Mouse (Mus musculus) midbrain, embryonic 13.5 days (tissue): Measurements from ENCODE around the gene Lrrc7. TPM values are rescaled to one million over a fixed set of nuclear protein-coding genes. Genes with fewer than 3 reads are reported as not detected.
A peak's percentile ranks its signal among the peaks of the same experiment; 100 is the strongest.

Source experiments
- ATAC-seq: fragments of 200-750 bp; cut with Nextera tagmentation; 2 replicates; pipeline ENCODE4 v1.8.0; 2017; ENCODE audit warnings: mild to moderate bottlenecking, moderate TSS enrichment, moderate library complexity
- H3K27ac ChIP-seq: fragments of 300-500 bp; sonication (generic); 2 replicates; pipeline ENCODE4 v1.5.1; 2015; ENCODE audit warnings: inconsistent platforms, mild to moderate bottlenecking, moderate library complexity
- H3K27me3 ChIP-seq: fragments of 300-500 bp; sonication (generic); 2 replicates; pipeline ENCODE4 v1.6.1; 2015; ENCODE audit warnings: mild to moderate bottlenecking, inconsistent platforms
- H3K36me3 ChIP-seq: fragments of 300-500 bp; sonication (generic); 2 replicates; pipeline ENCODE4 v1.6.1; 2015; ENCODE audit warnings: mild to moderate bottlenecking, inconsistent platforms
- H3K4me1 ChIP-seq: fragments of 300-500 bp; sonication (generic); replicated peaks from 2 replicates; pipeline ENCODE4 v1.6.1; 2015; ENCODE audit warnings: inconsistent platforms
- H3K4me2 ChIP-seq: fragments of 300-500 bp; sonication (generic); replicated peaks from 2 replicates; pipeline ENCODE4 v1.6.1; 2015; ENCODE audit warnings: moderate library complexity, mild to moderate bottlenecking, inconsistent platforms
- H3K4me3 ChIP-seq: fragments of 300-500 bp; sonication (generic); replicated peaks from 2 replicates; pipeline ENCODE4 v1.5.1; 2015; ENCODE audit warnings: mild to moderate bottlenecking, inconsistent platforms
- H3K9ac ChIP-seq: fragments of 300-500 bp; sonication (generic); replicated peaks from 2 replicates; pipeline ENCODE4 v1.6.1; 2015; ENCODE audit warnings: mild to moderate bottlenecking, inconsistent platforms
- H3K9me3 ChIP-seq: fragments of 300-500 bp; sonication (generic); 2 replicates; pipeline ENCODE4 v1.6.1; 2016; ENCODE audit warnings: mild to moderate bottlenecking, inconsistent platforms
- WGBS: fragments of 180-500 bp; shearing (Covaris S2); methylation state at CpG from one replicate; pipeline ENCODE4 v1.1.7; 2015; 5-methylcytosine and 5-hydroxymethylcytosine counted together
- polyA plus RNA-seq: library from polyadenylated mRNA; unstranded; fragments of >200 nt; fragmentation: Nextera tagmentation; extraction: Ambion mirVana; gene quantifications from 2 replicates; pipeline ENCODE4 v1.2.1, GENCODE M21; 2015

Lrrc7 gene
- polyA plus RNA-seq, 1 experiment from 2014 or later, result 9.2 TPM

- Histone ChIP-seq H3K4me1 (peaks cover 12% of the 10 kb centered on the region), H3K4me2 (no peak overlapping the region), H3K27me3 (no peaks in the 10 kb centered on the region), H3K9ac (no peak overlapping the region), H3K9me3 (no peaks in the 10 kb centered on the region), H3K27ac (no peak overlapping the region), H3K4me3 (no peak overlapping the region), H3K36me3 (no peaks in the 10 kb centered on the region)
- no peak for ATAC-seq
- 87% methylated on average over 2 of the region's 2 CpGs for WGBS
Observed at GRCm38 (mm10) chr3:158040755-158041154, 521.3 kb downstream of the Lrrc7 start.

- 82% methylated on average over 3 of the region's 3 CpGs for WGBS
- Histone ChIP-seq H3K27me3 (no peaks in the 10 kb centered on the region), H3K9me3 (no peaks in the 10 kb centered on the region), H3K36me3 (no peaks in the 10 kb centered on the region), H3K4me1 (peaks cover 29% of the 10 kb centered on the region), H3K27ac (no peak overlapping the region), H3K9ac (no peak overlapping the region), H3K4me3 (no peak overlapping the region), H3K4me2 (no peak overlapping the region)
- no peak for ATAC-seq
Observed at GRCm38 (mm10) chr3:158038106-158038505, 523.9 kb downstream of the Lrrc7 start.

- ATAC-seq, result peak; percentile 96
- peaks cover 37% of the 10 kb centered on the region for H3K4me1 ChIP-seq
- peak within 1 kb of the TSS; percentile 77 for H3K9ac ChIP-seq
- H3K4me3 ChIP-seq, result peak within 1 kb of the TSS; percentile 91
- H3K36me3 ChIP-seq, result no peaks in the 10 kb centered on the region
- peak within 1 kb of the TSS; percentile 74 for H3K4me2 ChIP-seq
- WGBS, result under 1% methylated on average over 55 of the region's 55 CpGs
- peak within 1 kb of the TSS; percentile 77 for H3K27ac ChIP-seq
- no peaks in the 10 kb centered on the region for H3K9me3 ChIP-seq
- H3K27me3 ChIP-seq, result no peaks in the 10 kb centered on the region
Observed at GRCm38 (mm10) chr3:158036329-158036988, 525.6 kb downstream of the Lrrc7 start, which contains the start of the genes Srsf11 and Lrrc40. Srsf11 (minus strand) TSS chr3:158036639. Lrrc40 (plus strand) TSS chr3:158036662.

DNA sequence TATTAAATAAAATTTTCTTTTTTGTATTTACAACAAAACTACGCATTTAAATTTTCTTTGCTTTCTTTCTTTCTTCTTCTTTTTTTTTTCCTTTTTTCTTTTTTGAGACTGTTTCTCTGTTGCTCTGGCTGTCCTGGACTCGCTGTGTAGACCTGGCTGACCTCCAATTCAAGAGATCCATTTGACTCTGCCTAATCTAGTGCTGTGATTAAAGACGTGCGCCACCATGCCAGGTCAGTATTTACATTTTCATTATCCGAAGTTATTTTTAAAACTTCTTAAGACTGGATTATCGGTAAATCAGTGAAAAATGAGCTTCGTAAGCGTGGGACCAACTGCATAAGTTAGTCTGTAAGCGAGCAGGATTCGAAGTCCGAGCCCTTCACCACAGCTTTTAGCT, 526.2 kb downstream of the Lrrc7 start:
- no peaks in the 10 kb centered on the region for H3K9me3 ChIP-seq
- peak overlapping the region; percentile 77 for H3K9ac ChIP-seq
- H3K4me3 ChIP-seq, result peak overlapping the region; percentile 91
- H3K36me3 ChIP-seq, result no peaks in the 10 kb centered on the region
- no peaks in the 10 kb centered on the region for H3K27me3 ChIP-seq
- peak overlapping the region; percentile 74 for H3K4me2 ChIP-seq
- WGBS, result 2% methylated on average over 11 of the region's 11 CpGs
- no peak for ATAC-seq
- peaks cover 37% of the 10 kb centered on the region for H3K4me1 ChIP-seq
- H3K27ac ChIP-seq, result peak overlapping the region; percentile 77
